Mouse (Mus musculus): ENCODE measurements at regions not wholly inside any gene's neighbourhood (a gene's known extent, or its start where the extent isn't known, plus 50 kb on each side); places are given as distances from the start of the nearest gene placed in this dataset.

DNA sequence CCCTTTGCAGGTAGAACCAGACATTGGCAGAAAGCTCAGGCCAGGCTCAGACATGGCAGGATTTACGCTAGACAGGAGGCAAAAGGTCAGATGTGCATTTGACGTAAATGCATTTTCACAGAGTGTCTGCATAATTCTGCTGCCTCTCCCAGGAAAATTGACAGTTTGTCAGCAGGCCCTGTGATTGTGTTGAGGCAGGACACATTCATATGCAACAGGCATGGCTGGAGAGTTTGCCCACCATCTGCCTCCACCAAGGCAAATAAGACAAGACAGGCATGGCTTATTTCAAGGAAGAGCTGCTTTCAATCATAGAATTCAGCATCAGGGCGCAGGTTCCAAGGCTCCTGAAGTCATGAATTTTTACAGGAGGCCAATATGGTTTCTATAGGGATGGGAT is 389.1 kb upstream of the Igfbp7 start:
- no peak for TF ChIP-seq CTCF (IDR thresholded peaks at IDR 0.05; ENCODE audit: low read depth)
- no peak for TF ChIP-seq EP300 (IDR thresholded peaks at IDR 0.05; ENCODE audit: low read depth)

Measured in liver, postnatal 0 days (tissue).